Mouse (Mus musculus) liver, embryonic 14.5 days (tissue): ENCODE data around the gene Zfp704. TPM values are rescaled to one million over a fixed set of nuclear protein-coding genes. Genes with fewer than 3 reads are reported as not detected.

Source experiments
- ATAC-seq: fragments of 200-750 bp; cut with Nextera tagmentation; 2 replicates; pipeline ENCODE4 v1.8.0; 2017; ENCODE audit warnings: moderate number of reproducible peaks, mild to moderate bottlenecking, moderate library complexity; ENCODE audit not compliant: insufficient read depth
- DNase-seq, 3 experiments: peaks; one replicate each; pipeline ENCODE4 v3.0.0-alpha.2; 2012 to 2013; ENCODE audit warnings: low read depth in 3 of 3, low spot score in 3 of 3
- H3K27ac ChIP-seq: fragments of 300-500 bp; sonication (generic); 2 replicates; pipeline ENCODE4 v1.5.1; 2014; ENCODE audit warnings: moderate library complexity, mild to moderate bottlenecking, control low read depth, inconsistent platforms
- H3K27me3 ChIP-seq: fragments of 300-500 bp; sonication (generic); 2 replicates; pipeline ENCODE4 v1.6.1; 2014; ENCODE audit warnings: mild to moderate bottlenecking, low read length, moderate library complexity; ENCODE audit not compliant: control insufficient read depth, insufficient read depth
- H3K36me3 ChIP-seq: fragments of 300-500 bp; sonication (generic); replicated peaks from 2 replicates; pipeline ENCODE4 v1.6.1; 2014; ENCODE audit warnings: low read depth; ENCODE audit not compliant: control insufficient read depth, insufficient read depth
- H3K4me1 ChIP-seq, 2 experiments: fragments of 200-500 bp in 1 of 2; fragments of 300-500 bp in 1 of 2; sonication (generic) in 1 of 2; replicated peaks; 2 replicates each; pipeline ENCODE4 v1.6.1; 2012 to 2014; ENCODE audit warnings: antibody characterized with exemption in 1 of 2, inconsistent platforms in 1 of 2, low read length in 1 of 2; ENCODE audit not compliant: control insufficient read depth in 2 of 2, insufficient read depth in 2 of 2
- H3K4me2 ChIP-seq: fragments of 300-500 bp; sonication (generic); 2 replicates; pipeline ENCODE4 v1.6.1; 2014; ENCODE audit warnings: low read depth, mild to moderate bottlenecking, control low read depth, moderate library complexity
- H3K4me3 ChIP-seq, 2 experiments: fragments of 200-500 bp in 1 of 2; fragments of 300-500 bp in 1 of 2; sonication (generic) in 1 of 2; 2 replicates each; pipeline ENCODE4 v1.5.1; 2012 to 2014; ENCODE audit warnings: low read depth in 2 of 2, low read length in 2 of 2, mild to moderate bottlenecking in 2 of 2, control low read depth in 1 of 2, inconsistent platforms in 1 of 2, moderate library complexity in 1 of 2; ENCODE audit not compliant: insufficient read depth in 1 of 2
- H3K9ac ChIP-seq: fragments of 300-500 bp; sonication (generic); replicated peaks from 2 replicates; pipeline ENCODE4 v1.6.1; 2014; ENCODE audit warnings: mild to moderate bottlenecking, control low read depth, moderate library complexity
- H3K9me3 ChIP-seq: fragments of 300-500 bp; sonication (generic); 2 replicates; pipeline ENCODE4 v1.6.1; 2016; ENCODE audit warnings: low read length, mixed read lengths; ENCODE audit not compliant: control insufficient read depth
- CTCF ChIP-seq: IDR thresholded peaks from 2 replicates; pipeline ENCODE4 v1.5.1; 2016; ENCODE audit warnings: antibody characterized with exemption, low read depth, control low read depth
- EP300 ChIP-seq: IDR thresholded peaks from 2 replicates; pipeline ENCODE4 v1.6.1; 2016; ENCODE audit warnings: antibody characterized with exemption, low read depth
- WGBS: fragments of 180-500 bp; shearing (Covaris S2); extraction: QIAGEN DNeasy Blood & Tissue Kit; methylation state at CpG from one replicate; pipeline ENCODE4 v1.1.7; 2014; ENCODE audit not compliant: insufficient replicate concordance; 5-methylcytosine and 5-hydroxymethylcytosine counted together
- polyA plus RNA-seq, 2 experiments: library from polyadenylated mRNA; depleted of rRNA in 1 of 2; stranded (reverse) in 1 of 2; unstranded in 1 of 2; fragments of >200 nt; fragmentation: Nextera tagmentation in 1 of 2; extraction: Ambion mirVana in 1 of 2; gene quantifications; 2 replicates each; pipeline versions ENCODE4 v1.2.1 to v1.2.3; 2012 to 2014

Zfp704 gene
- polyA plus RNA-seq, 2 experiments = 0.94 to 1.1 TPM

DNA sequence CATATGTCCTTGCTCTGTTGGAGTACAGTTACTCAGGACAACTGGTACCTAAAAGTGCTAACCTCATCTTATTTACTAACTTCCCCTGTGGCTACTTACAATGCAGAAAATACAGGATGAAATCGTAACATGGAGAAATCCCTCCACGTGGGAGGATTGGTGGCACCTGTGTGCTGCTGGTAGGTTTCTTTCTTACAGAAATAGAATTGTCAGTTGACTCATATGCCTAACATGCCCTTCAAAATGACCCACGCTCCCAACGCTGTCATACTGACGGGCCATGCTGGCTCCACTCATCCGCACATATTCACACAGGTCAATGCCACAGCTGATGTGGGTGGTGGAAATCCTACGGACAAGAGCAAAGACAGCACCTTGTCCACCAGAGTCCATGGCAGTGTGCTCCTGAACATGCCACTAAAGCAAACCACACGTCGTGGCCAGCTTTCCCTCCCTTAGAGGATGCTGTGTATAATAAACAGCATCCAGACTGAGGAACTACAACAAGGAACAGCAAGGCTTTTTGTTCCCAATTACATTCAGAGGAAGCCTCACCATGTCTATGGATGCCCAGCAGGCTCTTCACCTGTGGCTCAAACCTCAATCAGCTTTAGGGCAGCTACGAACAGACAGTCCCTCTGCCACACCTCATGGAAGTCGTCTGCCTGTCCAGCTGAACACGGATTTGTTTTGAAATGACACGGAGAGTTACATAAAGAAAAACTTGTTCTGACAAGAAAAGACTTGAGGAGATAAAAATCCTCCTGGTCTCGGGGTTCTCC lies 175.3 kb downstream of the Zfp704 start:
- Histone ChIP-seq H3K4me1 (no peaks in the 10 kb centered on the region), H3K9me3 (no peaks in the 10 kb centered on the region), H3K9ac (no peak overlapping the region), H3K27me3 (no peaks in the 10 kb centered on the region), H3K36me3 (no peaks in the 10 kb centered on the region), H3K27ac (no peak overlapping the region), H3K4me2 (no peak overlapping the region), H3K4me3 (no peak overlapping the region)
- TF ChIP-seq EP300 = no peak
- no peak for TF ChIP-seq CTCF
- DNase-seq (no peak), ATAC-seq (no peak)
- WGBS = 73% methylated on average over 14 of the region's 14 CpGs

DNA sequence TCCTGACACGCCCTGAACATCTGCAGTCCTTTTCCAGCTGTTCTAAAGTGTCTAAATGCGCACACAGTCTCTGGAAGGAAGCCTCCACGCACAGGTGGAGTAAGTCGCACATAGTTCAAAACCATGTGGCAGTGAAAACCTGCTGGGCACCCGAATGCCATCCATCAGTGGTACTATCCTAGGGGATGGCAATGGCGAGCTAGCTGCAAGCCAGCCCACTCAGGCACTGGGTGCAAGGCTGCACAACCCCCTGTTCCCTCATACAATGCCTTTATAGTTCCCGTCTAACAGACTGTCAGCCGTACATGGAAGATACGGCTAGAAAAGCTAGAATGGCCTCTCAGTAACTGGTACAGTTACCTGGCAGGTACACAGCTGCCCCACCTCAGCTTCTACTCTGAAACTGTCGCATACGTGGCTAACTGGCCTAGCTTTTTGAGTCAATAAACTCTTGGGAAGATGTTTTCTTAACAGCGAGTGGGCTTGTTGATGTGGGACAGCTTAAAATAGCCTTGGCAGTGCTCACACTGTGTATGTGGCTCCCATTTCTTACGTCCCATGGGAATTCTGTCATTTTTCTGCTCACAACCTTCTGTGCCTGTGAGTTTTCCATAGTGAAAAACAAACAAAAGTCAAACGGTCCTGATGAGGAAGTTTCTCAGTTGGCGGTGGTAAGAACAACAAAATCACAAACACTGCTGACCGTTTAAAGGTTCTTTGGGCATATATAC lies 176.9 kb downstream of the Zfp704 start:
- H3K9me3 ChIP-seq = no peaks in the 10 kb centered on the region
- no peak overlapping the region for H3K4me2 ChIP-seq
- WGBS = 68% methylated on average over 16 of the region's 16 CpGs
- DNase-seq (no peak), ATAC-seq (no peak)
- TF ChIP-seq EP300 = no peak
- TF ChIP-seq CTCF = no peak
- no peaks in the 10 kb centered on the region for H3K36me3 ChIP-seq
- no peaks in the 10 kb centered on the region for H3K4me1 ChIP-seq
- no peak overlapping the region for H3K4me3 ChIP-seq
- no peak overlapping the region for H3K9ac ChIP-seq
- H3K27ac ChIP-seq = no peak overlapping the region
- H3K27me3 ChIP-seq = no peaks in the 10 kb centered on the region

DNA sequence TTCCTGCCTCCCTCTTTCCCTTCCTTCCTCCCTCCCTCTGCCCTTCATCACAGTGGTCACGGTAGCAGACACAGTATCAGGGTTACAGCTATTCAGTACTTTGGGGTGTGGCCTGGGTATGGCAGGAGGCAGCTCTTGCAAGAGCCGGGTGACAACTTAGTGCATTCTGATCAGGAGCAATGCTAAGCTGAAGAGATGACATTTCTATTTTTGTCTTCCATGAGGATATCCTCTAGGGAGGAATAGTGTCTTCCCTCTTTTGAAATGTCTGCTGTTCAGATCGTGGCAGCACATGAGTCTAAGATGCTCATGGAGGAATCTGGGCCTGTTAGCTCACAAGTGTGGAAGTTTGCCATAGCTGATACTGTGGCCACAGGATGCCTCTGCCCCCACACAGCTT lies 177.7 kb downstream of the Zfp704 start:
- Histone ChIP-seq H3K4me2 (no peak overlapping the region), H3K27ac (no peak overlapping the region), H3K36me3 (no peaks in the 10 kb centered on the region), H3K9me3 (no peaks in the 10 kb centered on the region), H3K9ac (no peak overlapping the region), H3K27me3 (no peaks in the 10 kb centered on the region), H3K4me3 (no peak overlapping the region), H3K4me1 (no peaks in the 10 kb centered on the region)
- ATAC-seq (no peak), DNase-seq (no peak)
- WGBS = 56% methylated on average over 3 of the region's 3 CpGs
- TF ChIP-seq CTCF (no peak), EP300 (no peak)

DNA sequence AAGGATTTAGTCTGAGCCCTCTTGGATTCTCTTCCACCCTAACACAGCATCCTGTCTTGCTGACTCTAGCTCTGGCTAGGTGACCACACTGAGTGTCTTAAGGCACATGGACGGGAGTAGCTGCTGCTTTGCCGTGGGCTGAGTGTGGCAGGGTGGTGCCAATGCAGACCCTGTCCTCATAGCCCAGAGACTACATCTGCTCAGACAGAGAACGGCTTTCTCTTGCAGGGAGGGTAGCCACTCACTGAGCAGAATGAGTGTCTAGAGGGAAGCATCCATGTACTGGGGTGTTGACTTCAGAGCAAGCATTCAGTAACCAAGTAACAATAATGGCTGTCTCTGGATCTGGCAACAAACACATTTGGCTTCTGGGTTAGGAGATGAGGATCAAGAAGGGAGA lies 179.9 kb downstream of the Zfp704 start:
- H3K4me2 ChIP-seq = no peak overlapping the region
- H3K4me1 ChIP-seq = no peaks in the 10 kb centered on the region
- ATAC-seq = no peak
- no peak for DNase-seq
- WGBS = 81% methylated on average over 3 of the region's 3 CpGs
- H3K27ac ChIP-seq = no peak overlapping the region
- no peaks in the 10 kb centered on the region for H3K9me3 ChIP-seq
- no peak overlapping the region for H3K4me3 ChIP-seq
- H3K9ac ChIP-seq = no peak overlapping the region
- no peaks in the 10 kb centered on the region for H3K27me3 ChIP-seq
- TF ChIP-seq EP300 (no peak), CTCF (no peak)
- H3K36me3 ChIP-seq = no peaks in the 10 kb centered on the region

DNA sequence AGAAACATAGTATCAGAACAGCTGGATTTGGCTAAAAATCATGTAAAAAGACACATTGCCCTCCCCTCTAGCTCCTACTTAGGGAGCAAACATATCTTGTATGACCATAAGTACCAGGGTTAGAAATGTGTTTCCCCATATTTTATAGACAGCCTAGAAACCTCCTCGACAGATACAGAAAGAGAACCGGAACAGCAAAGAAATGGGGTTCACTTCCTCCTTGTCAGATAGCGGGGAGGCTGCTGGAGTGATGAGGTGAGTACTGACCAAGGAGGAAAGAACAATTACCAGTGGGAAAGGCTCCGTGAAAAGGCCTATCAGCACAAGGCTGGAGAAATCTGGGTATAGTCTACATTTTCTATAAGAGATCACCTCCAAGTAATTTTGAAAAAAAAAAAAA lies 182.1 kb downstream of the Zfp704 start:
- Histone ChIP-seq H3K4me1 (no peaks in the 10 kb centered on the region), H3K27me3 (no peaks in the 10 kb centered on the region), H3K36me3 (no peaks in the 10 kb centered on the region), H3K9ac (no peak overlapping the region), H3K27ac (no peak overlapping the region), H3K4me2 (no peak overlapping the region), H3K4me3 (no peak overlapping the region), H3K9me3 (no peaks in the 10 kb centered on the region)
- no peak for TF ChIP-seq CTCF
- TF ChIP-seq EP300 = no peak
- no peak for ATAC-seq
- 61% methylated on average over 4 of the region's 4 CpGs for WGBS
- DNase-seq = no peak
